Mouse (Mus musculus) left cerebral cortex, adult 2 months (tissue): ENCODE measurements at regions not wholly inside any gene's neighbourhood (a gene's known extent, or its start where the extent isn't known, plus 50 kb on each side); places are given as distances from the start of the nearest gene placed in this dataset.

Experiments used
- DNase-seq, 2 experiments: peaks; one replicate each; pipeline ENCODE4 v3.0.0; 2021 to 2022; ENCODE audit warnings: low spot score in 2 of 2, mixed read lengths in 1 of 2; ENCODE audit errors: extremely low spot score in 1 of 2
- H3K27ac ChIP-seq: fragments of 200-600 bp; 2 replicates; pipeline ENCODE4 v1.8.1; 2022
- H3K4me3 ChIP-seq: fragments of 200-600 bp; 2 replicates; pipeline ENCODE4 v1.8.1; 2022
- CTCF ChIP-seq: fragments of 200-600 bp; IDR thresholded peaks from 2 replicates; pipeline ENCODE4 v1.8.1; 2022; ENCODE audit warnings: antibody characterized with exemption, mild to moderate bottlenecking, moderate library complexity
- intact Hi-C: fragments of 180-260 bp; cut with DNase I; formaldehyde crosslinking; loops from one replicate; pipeline ENCODE4 v1.15.1; 2025

- no peak overlapping the region for H3K27ac ChIP-seq
- TF ChIP-seq CTCF: no peak
- intact Hi-C loops: no loop called here
- H3K4me3 ChIP-seq: no peak overlapping the region
- DNase-seq: no peak
Measured at GRCm38 (mm10) chr3:141051685-141052084, 160.5 kb downstream of the Pdha2 start.

GRCm38 (mm10) chr3:141014262-141014547, 197.9 kb downstream of the Pdha2 start:
- intact Hi-C loops: no loop called here
- DNase-seq: no peak
- no peak overlapping the region for H3K4me3 ChIP-seq
- H3K27ac ChIP-seq: no peak overlapping the region
- no peak for TF ChIP-seq CTCF

- Histone ChIP-seq H3K4me3 (no peak overlapping the region), H3K27ac (no peak overlapping the region)
- DNase-seq: no peak
- TF ChIP-seq CTCF: no peak
- intact Hi-C loops: no loop called here
Measured at GRCm38 (mm10) chr3:141013521-141014261, 198.5 kb downstream of the Pdha2 start.

GRCm38 (mm10) chr3:141012976-141013375, 199.2 kb downstream of the Pdha2 start:
- intact Hi-C loops: no loop called here
- H3K4me3 ChIP-seq: no peak overlapping the region
- no peak overlapping the region for H3K27ac ChIP-seq
- DNase-seq: no peak
- TF ChIP-seq CTCF: no peak

- DNase-seq: no peak
- TF ChIP-seq CTCF: no peak
- H3K4me3 ChIP-seq: no peak overlapping the region
- H3K27ac ChIP-seq: no peak overlapping the region
- intact Hi-C loops: no loop called here
Measured at GRCm38 (mm10) chr3:141008792-141009191, 203.4 kb downstream of the Pdha2 start.

GRCm38 (mm10) chr3:141005885-141006284, 206.3 kb downstream of the Pdha2 start:
- Histone ChIP-seq H3K4me3 (no peak overlapping the region), H3K27ac (no peak overlapping the region)
- no peak for DNase-seq
- intact Hi-C loops: no loop called here
- no peak for TF ChIP-seq CTCF

GRCm38 (mm10) chr3:141003561-141003960, 208.6 kb downstream of the Pdha2 start:
- Histone ChIP-seq H3K4me3 (no peak overlapping the region), H3K27ac (no peak overlapping the region)
- intact Hi-C loops: no loop called here
- no peak for DNase-seq
- no peak for TF ChIP-seq CTCF

GRCm38 (mm10) chr3:140988247-140988646, 223.9 kb downstream of the Pdha2 start:
- DNase-seq: no peak
- no peak overlapping the region for H3K4me3 ChIP-seq
- TF ChIP-seq CTCF: no peak
- intact Hi-C loops: no loop called here
- no peak overlapping the region for H3K27ac ChIP-seq

GRCm38 (mm10) chr3:140973519-140973918, 238.6 kb downstream of the Pdha2 start:
- DNase-seq: no peak
- no peak for TF ChIP-seq CTCF
- intact Hi-C loops: no loop called here
- no peak overlapping the region for H3K27ac ChIP-seq
- no peak overlapping the region for H3K4me3 ChIP-seq

- DNase-seq: no peak
- no peak for TF ChIP-seq CTCF
- Histone ChIP-seq H3K27ac (no peak overlapping the region), H3K4me3 (no peak overlapping the region)
- intact Hi-C loops: no loop called here
Measured at GRCm38 (mm10) chr3:140969892-140970880, 242.0 kb downstream of the Pdha2 start.

- Histone ChIP-seq H3K27ac (no peak overlapping the region), H3K4me3 (no peak overlapping the region)
- no peak for TF ChIP-seq CTCF
- DNase-seq: no peak
- intact Hi-C loops: no loop called here
Measured at GRCm38 (mm10) chr3:140968556-140968955, 243.6 kb downstream of the Pdha2 start.

GRCm38 (mm10) chr3:140957666-140958065, 254.5 kb downstream of the Pdha2 start:
- no peak for DNase-seq
- no peak for TF ChIP-seq CTCF
- Histone ChIP-seq H3K4me3 (no peak overlapping the region), H3K27ac (no peak overlapping the region)
- intact Hi-C loops: no loop called here
